Mouse (Mus musculus) urinary bladder, adult 2 months (tissue): ENCODE data around the gene Wfikkn2. TPM values are rescaled to one million over a fixed set of nuclear protein-coding genes. Genes with fewer than 3 reads are reported as not detected.
A peak's percentile ranks its signal among the peaks of the same experiment; 100 is the strongest.

ENCODE experiments used
- DNase-seq: peaks from one replicate; pipeline ENCODE4 v3.0.0; 2022; ENCODE audit warnings: low spot score
- polyA plus RNA-seq: library from polyadenylated mRNA; depleted of rRNA; stranded (reverse); fragments of >200 nt; gene quantifications from 2 replicates; pipeline ENCODE4 v1.2.3, GENCODE M21; 2012

Wfikkn2 gene
- polyA plus RNA-seq, 1 experiment: 3.6 TPM

DNA sequence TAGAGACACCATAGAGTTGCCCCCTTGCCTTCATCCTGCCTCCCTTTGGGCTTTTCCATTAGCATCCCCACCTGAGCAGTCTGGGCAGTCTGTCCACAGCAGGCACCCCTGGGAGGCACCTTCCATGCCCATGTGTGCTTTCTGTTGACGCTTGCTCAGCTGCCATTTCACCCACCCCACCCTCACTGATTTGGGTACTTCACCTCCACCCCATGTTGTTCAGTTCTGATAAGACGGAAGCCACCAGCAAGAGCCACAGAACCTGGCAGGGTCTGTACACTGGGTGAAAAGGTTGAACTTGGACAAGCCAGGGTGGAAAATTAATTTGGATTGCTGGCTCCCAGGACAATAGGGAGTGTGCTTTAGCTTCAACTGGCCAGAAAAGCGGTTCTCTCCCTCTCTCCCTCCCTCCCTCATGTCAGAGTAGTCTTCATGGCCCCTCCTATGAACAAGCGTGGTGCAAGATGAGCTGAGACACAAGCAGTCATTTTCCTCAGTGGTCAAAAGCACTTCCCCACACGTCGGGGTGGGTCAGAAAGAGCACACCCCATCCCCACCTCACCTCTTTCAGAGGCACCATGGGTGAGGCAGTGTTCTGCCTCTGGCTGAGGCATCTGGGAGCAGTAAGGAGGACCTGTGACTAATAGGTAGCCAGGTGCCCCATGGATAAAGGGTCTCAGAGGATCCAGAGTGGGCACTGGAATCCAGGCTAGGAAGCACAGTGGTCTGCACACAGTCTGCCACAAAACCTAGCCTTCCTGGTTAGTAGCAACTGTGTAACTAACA lies 16.0 kb upstream of the Wfikkn2 start:
- no peak for DNase-seq

DNA sequence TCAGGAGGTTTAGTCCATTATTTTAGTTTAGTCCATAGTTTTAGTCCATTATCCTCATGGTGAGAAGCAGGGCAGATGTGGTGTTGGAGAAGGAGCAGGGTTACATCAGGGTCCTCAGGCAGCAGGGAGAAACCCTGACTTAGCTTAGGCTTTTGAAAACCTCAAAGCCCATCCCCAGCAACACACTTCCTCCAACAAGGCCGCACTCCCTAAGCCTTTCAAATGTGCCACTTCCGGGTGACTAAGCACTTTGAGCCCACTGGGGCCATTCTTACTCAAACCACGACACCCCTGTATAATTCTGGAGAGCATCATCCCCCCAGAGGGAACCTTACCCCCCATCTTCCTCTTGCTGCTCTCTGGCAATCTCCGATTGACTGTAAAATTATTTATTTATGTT lies 14.0 kb upstream of the Wfikkn2 start:
- no peak for DNase-seq

DNA sequence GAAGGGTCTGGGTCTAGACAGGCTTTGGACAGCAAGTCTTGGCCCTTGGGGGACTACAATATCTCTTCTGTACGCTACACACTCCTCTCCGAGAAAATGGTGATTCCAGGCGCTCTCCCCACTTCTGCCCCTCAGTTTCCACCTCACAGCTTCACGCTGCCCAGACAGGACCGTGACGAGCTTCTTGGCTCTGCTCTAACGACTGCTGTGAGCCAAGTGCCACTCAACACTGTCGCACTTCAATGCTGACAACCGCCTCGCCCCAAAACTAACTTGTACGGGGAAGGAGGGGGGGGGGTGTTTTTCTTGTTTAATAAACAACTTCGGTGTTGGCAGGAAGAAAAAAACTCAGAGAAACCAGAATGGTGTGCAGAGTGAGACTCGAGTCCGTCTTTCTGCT lies 12.2 kb upstream of the Wfikkn2 start:
- no peak for DNase-seq

DNA sequence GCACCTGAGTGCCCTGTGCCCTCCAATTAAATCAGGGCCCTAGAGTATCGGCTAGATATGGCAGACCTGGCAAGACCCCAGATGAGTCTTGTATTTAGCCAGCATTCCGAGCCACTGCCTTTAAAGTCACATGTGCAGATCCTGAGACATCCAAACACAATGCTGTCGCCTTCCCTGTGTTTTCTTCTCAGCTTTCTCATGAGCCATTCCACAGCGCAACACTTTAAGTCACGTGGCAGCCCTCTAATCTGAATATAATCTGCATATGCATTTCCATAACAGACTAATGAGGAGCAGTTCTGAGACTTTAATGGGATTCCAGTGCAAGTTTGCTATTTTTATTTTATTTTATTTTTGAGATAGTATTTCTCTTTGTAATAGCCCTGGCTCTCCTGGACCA lies 9.9 kb upstream of the Wfikkn2 start:
- DNase-seq: no peak

DNA sequence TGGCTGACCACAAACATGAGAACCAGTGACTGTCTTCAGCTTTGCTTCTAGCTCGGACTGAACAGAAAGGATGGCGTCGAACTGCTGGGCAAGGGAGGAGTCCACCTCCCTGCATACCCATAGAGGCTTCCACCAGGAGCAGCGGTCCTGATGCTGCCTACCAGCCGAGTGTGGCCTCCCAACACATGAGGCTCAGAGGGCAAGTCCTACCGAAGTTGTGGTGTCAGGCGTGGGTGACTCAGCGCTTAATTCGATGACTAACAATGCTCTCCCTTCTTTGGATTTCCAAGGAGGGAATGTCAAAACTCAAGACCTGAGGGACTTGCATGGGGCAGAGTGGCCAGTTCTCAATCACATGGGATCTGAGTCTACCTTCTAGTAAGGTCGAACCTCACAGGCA lies 7.9 kb upstream of the Wfikkn2 start:
- no peak for DNase-seq

DNA sequence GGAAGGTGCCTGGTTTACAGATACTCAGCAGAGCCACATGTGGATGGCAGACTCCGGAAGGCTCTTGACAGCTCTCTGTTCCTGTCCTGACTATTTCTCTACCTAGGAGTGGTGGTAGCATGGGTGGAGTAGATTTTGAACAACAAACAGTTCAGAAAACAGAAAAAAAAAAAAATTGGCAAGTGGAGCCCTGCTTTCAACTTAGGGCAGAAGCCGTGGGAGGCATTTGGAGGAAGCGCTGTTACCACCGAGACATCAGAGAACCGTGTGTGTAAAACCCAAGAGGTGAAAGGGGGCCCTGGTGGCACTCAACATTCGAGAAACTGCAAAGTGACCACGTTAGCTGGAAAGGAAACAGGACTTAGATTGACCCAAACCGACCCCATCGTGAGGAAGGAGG lies 7.4 kb upstream of the Wfikkn2 start:
- DNase-seq: no peak

DNA sequence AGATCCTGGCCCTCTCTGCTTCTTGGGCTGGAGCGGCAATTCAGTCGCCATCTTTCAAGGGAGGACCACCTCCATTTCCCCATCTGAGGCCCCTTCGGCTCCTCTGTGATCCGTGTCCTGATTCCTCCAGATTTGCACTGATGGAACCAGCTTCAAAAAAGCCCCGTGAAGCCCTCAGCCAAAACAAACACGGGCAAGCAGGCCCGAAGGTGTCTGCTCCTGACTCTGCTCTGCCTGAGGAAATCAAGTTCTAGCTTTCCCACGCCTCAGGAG lies 920 bp upstream of the Wfikkn2 start:
- DNase-seq: no peak

DNA sequence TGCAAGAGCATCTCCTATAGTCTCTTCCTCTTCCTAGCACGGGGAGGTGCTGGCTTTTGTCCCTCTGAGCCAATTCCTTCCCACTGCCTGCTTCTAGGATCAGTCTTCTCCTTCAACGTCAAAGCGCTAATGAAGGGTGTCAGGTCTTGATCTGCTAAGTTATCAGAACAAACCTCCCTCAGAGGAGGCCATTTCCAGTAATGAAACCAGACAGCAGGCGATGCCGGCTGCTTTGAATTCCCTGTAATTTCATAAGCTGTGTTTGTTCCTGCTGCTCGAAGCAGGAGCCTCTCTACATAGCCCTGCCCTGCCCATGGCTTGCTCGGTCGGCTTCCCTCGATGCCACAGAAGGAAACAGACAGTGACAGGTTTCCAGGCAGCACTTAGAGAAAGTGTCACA lies 1.4 kb downstream of the Wfikkn2 start:
- DNase-seq: no peak

DNA sequence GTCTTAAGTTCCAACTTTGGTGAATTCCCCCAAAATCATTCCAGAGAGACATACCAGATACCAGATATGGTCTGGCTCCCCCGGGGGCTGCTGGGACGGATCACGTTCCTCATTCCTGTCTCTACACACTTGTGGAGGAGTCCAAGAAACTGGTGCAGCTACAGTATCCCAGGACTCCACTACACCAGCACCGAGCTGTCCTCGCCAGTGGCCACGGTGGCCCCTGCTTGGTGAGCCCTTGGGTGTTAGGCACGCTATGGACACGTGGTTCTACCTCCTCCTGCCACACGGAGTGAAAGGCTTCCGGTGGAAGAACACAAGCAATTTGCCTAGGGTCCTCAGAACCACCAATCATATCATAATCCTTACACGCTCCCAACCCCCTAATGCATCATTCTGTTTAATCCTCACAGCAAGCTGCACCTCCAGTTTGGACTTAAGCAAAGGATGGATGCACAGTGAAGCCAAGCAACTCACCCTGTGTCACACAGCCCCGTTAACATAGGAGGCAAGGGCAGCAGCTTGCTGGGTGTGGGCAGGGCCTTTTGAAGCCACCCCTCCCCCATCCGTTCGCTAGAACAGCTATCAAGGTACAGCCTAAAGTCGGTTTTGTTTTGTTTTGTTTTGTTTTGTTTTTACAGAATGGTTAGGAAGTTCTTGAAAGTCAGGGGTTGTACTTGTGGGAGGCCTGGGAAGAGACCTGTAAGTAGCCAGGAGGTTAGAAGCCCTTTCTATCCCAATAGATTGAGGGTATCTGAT lies 2.2 kb downstream of the Wfikkn2 start:
- no peak for DNase-seq

DNA sequence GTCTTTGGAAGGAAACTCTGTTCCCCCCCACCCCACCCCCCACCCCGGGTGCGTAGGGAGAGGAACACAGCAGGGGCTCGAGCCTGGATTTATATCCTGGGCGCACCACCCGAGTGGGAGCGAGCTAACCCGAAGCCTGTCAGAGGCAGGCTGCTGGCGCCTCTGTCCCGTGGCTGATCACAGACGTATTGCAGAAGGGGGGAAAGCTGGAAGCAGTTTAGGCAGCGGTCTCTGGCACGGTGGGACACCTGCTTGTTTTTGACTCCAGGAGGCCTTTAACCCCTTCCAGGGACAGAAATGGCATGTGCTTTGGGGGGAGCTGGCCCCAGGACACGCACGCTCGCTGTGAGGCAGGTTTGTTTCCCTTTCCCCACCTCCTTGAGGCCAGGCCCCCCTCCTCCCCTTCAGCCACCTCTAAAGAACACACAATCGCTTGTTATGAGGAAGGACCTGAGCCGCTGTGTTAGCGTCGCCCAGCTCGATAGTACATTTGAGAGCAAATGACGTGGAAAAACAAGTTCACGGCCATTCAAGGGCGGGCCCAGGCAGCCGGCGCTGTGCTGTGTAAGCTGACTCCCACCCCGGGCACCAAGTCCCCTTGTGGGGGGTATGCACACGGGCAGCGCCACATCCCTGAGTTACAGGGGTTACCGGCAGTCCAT lies 2.9 kb downstream of the Wfikkn2 start:
- no peak for DNase-seq

DNA sequence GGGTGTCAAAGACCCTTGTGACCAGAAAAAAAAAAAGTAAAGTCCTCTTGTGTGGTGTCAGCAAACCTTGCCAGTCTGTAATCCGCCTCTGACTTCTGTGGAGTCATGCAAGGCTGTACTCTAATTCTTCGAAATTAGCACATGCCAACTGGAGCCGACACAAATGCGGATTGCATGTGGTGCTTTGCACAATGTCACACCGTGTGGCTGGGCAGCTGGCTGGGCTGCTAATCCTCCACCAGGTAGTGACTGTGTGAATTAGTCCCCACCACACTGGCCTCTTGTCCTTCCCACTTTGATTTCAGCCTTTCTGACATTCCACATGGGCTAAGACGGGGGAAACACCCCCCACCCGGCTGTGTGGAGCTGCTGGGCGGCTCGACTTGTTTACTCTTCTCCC lies 6.1 kb downstream of the Wfikkn2 start:
- DNase-seq: no peak

DNA sequence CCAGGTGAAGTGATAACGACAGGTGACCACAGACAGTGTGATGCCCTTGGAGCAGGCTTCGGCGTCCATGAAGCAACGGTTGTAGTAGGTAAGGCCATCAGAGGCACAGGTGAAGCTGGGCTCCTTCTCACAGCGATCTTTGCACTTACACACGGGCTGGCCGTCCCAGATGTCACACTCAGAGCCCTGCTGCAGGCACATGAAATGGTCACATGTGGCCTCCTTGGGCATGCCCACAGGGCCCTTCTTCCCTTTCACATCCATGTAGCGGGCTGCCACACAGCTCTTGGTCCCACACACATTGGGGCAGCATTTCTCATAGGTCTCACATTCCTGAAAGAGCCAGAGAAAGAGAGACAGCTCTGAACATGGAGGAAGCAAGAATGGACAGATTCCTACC lies 7.0 kb downstream of the Wfikkn2 start:
- DNase-seq: no peak

DNA sequence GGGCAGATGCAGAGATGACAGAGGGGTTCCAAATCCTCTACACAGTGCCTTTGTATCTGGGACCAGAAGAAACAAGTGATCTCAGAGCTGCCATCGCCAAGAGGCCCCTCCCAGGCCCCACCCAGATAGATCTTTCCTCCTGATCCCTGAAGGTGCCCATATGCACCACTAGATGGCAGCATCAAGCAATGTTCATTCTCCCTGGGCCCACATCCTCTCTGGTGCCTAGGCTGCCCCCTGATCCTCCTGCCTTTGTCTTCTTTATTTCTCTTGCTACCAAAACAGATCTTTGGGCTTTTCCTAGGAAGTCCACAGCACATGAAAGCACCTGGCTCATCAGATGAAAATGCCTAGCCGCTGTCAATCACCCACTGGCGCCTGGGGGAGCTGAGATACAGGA lies 9.7 kb downstream of the Wfikkn2 start:
- DNase-seq: no peak

DNA sequence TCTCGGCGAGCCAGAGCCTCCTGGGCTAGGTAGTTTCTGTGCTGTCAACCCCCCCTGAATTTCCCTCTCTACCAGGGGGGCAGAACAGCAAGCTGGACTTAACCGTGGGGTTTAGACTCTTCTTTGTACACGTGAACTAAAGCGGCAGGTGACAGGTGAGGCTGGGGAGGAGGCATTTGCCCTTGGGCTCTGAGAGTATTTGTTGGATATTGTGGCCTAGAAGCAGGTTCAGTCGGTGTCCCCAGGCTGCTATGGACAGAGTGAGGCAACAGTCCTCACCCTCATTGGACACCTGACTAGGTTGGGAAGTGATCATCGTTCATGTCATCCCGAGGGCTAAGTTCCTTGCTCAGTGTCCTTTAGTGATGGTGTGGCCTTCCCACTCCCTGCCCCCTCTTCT lies 10.9 kb downstream of the Wfikkn2 start:
- DNase-seq: no peak

DNA sequence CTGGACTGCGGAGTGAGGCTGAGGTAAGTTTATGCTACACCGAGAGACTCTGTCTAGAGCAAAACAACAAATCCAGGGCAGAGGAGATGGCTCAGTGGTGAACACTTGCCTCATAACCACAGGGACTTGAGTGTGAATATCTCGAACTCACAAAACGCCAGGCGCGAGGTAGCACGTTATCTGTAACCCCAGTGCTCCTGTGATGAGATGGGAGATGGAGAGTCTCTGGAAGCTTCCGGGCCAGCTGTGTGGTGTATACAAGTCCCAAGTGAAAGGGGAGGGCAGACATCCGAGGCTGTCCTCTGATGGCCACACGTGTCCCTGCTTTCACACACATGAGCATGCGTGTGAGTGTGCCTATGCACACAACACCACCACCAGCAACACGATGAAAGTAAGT lies 11.4 kb downstream of the Wfikkn2 start:
- no peak for DNase-seq

DNA sequence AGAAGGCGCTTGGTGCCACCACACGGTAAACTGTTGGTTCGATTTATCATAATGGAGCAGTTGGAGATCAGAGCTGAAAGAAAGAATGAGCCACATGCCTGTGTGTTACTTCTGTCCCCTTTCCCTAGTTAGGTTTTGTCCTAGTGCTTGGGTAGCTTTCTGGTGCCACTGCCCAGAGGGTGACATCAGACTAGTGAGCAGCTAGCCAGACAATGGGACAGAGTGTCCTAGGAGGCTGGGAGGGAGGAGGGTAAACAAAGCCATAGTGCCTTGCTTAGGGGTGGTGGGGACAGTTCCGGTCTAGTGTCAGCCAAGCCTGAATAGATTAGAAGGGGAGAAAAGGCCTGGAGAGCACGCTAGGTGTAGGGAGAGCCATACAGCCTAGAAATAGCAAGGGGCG lies 12.4 kb downstream of the Wfikkn2 start:
- no peak for DNase-seq

DNA sequence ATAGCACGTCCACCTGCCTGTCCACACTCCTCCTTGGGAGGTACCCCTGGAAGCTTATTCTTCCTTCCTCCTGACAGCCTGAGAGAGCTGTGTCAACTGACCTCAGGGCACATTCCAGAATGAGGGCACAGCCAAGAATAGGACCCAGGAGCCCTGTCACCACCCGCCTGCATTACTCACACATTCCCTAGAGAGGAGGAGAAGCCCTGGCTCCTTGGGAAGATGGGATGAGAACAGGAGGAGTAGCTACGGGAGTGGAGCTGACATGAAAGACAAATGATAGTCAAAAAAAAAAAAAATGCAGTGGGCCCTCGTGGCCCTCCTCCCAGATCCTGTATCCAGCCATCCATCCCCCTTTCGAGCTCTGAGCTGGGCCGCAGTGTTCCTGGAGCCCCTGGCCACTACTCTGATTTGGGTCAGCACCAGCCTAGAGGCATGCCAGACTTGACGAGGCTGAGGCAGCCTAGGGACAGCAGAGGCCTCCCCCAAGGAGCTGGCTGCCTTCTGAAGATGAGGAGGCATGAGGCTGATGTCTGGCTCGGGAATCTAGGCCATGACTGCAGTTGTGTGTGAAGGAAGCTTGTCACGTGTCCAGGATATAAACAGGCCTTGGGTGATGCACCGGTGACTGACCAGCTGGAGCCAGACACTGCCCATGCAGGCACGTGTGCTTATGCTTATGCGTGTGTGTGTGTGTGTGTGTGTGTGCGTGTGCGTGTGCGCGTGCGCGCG lies 13.8 kb downstream of the Wfikkn2 start:
- DNase-seq: no peak

DNA sequence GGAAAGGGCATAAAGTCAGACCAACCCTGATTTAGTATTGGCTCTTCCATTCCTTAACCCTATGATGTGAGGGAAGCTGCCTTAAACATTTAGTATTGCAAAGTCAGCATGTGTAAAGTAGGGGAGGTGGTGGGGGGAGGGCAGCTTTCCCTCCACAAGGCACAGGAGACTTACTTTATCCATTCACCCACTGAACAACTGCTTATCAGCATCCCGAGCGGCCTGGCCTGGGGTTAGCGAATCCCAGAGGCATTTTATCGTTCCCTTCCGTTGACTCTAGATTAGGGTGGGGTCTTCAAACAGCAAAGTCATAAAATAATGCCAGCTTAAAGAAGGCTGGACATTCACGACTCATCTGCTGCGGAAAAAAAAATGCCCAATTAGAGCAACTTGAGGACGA lies 15.6 kb downstream of the Wfikkn2 start:
- DNase-seq: no peak

DNA sequence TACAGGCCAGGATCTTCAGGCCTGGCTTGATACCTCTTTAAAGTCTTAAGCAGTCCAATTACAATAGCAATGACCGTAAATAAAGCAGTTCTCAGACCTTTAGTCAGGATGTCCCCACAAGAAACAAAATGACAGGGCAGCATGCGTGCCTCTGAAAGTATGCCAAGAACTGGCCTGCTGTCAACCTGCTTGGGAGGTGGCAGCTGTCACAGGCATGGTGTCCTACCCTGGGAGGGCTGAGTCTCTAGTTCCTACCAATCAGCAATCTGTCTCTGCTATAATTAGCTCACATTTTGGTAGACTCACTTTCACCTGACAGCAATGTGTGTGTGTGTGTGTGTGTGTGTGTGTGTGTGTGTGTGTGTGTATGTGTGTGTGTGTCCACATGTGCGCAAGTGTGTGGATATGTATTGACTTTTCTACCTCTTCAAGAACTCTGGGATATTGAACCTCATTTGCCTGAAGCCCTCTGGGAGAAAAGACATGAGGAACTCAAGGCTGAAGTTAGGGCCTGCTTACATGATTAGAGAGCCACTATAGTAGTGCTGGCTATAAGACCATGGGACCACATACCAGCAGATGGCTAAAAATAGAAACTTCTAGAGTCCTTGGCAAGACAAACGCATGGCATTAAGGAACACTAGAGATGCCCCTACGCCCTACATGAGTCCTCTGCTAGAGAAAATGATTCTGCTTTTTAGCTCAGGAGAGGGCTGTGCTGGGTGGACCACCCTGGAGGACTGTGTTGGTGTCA lies 16.4 kb downstream of the Wfikkn2 start:
- DNase-seq: peak; percentile 15

DNA sequence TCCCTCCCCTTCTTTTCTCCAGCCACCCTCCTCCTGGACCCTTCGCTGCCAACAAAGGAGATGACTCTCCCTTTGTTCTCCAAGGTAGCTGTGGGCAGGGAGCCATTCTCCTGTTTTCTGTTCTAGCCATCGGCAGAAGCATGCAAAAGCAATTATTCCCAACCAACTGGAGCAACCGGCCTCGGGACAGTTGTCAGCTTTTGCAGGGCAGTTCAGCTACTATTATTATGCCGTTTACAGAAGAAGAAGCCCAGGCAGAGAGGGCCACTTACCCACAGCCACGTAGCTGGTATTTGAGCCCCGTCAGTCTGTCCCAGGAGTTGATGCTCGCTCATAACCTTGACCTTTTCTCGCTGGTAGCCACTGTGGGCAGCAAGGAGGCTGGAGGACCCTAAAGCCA lies 17.4 kb downstream of the Wfikkn2 start:
- peak; percentile 11 for DNase-seq

DNA sequence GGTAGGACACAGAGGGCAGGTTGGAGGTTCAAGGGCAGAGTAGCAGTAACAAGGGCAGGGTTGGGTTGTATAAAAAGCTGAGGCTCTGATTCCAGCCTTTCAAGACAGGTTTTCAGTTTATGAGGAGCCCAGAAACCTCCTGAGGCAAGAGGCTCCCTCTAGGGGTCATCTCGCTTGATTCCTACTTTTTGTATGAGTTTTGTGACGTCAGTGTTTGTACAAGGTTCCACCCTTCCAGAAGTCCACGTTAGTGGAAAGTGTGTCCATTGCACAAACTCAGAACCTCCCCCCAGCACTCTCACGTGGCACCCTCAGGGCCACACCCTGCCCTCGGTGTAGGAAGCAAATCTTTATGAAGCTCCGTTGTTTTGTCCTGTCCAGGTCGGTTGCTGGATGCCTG lies 19.8 kb downstream of the Wfikkn2 start:
- no peak for DNase-seq

DNA sequence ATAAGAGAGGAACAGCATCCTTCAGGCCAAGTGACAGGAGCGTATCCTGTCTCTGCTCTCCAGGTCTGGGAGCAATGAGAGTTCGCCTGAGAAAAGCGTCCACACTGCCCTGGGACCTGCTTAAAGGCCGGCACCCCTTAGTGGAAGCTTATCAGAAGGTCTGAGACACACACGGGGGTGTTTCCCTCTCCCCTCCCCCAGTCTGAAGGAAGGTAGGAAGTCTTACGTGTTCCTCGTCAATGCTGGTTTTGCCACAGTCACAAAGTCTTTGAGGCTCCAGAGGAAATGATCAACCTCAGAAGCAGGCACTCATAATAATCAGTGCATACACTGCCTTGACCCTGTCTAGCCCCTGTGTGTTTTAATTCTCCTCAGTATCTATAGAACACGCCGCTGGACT lies 22.3 kb downstream of the Wfikkn2 start:
- peak; percentile 13 for DNase-seq
